Mouse (Mus musculus) kidney, embryonic 16.5 days (tissue): ENCODE data around the gene 1700029P11Rik. TPM values are rescaled to one million over a fixed set of nuclear protein-coding genes. Genes with fewer than 3 reads are reported as not detected.

ENCODE experiments used
- ATAC-seq: fragments of 200-750 bp; cut with Nextera tagmentation; 2 replicates; pipeline ENCODE4 v1.8.0; 2017; ENCODE audit warnings: moderate TSS enrichment; ENCODE audit not compliant: low FRiP score, low TSS enrichment
- H3K27ac ChIP-seq: fragments of 300-500 bp; sonication (generic); 2 replicates; pipeline ENCODE4 v1.5.1; 2014; ENCODE audit warnings: low read length
- H3K27me3 ChIP-seq: fragments of 300-500 bp; sonication (generic); 2 replicates; pipeline ENCODE4 v1.6.1; 2014; ENCODE audit warnings: low read length, control low read depth, mixed read lengths; ENCODE audit not compliant: insufficient read depth
- H3K36me3 ChIP-seq: fragments of 300-500 bp; sonication (generic); 2 replicates; pipeline ENCODE4 v1.6.1; 2014; ENCODE audit warnings: low read length, control low read depth, mixed read lengths; ENCODE audit not compliant: insufficient read depth
- H3K4me1 ChIP-seq: fragments of 300-500 bp; sonication (generic); 2 replicates; pipeline ENCODE4 v1.6.1; 2014; ENCODE audit warnings: low read length, control low read depth, mixed read lengths; ENCODE audit not compliant: insufficient read depth
- H3K4me2 ChIP-seq: fragments of 300-500 bp; sonication (generic); replicated peaks from 2 replicates; pipeline ENCODE4 v1.6.1; 2014; ENCODE audit warnings: low read depth, low read length
- H3K4me3 ChIP-seq: fragments of 300-500 bp; sonication (generic); 2 replicates; pipeline ENCODE4 v1.5.1; 2014; ENCODE audit warnings: mild to moderate bottlenecking, low read length
- H3K9ac ChIP-seq: fragments of 300-500 bp; sonication (generic); replicated peaks from 2 replicates; pipeline ENCODE4 v1.6.1; 2014; ENCODE audit warnings: low read length
- H3K9me3 ChIP-seq: fragments of 300-500 bp; sonication (generic); 2 replicates; pipeline ENCODE4 v1.6.1; 2016; ENCODE audit warnings: low read length, control low read depth
- WGBS: fragments of 180-500 bp; shearing (Covaris S2); extraction: QIAGEN DNeasy Blood & Tissue Kit; methylation state at CpG from one replicate; pipeline ENCODE4 v1.1.7; 2014; 5-methylcytosine and 5-hydroxymethylcytosine counted together
- polyA plus RNA-seq: library from polyadenylated mRNA; unstranded; fragments of >200 nt; fragmentation: Nextera tagmentation; extraction: Ambion mirVana; gene quantifications from 2 replicates; pipeline ENCODE4 v1.2.1, GENCODE M21; 2015

The 1700029P11Rik gene
- polyA plus RNA-seq: not detected in 2 replicates

DNA sequence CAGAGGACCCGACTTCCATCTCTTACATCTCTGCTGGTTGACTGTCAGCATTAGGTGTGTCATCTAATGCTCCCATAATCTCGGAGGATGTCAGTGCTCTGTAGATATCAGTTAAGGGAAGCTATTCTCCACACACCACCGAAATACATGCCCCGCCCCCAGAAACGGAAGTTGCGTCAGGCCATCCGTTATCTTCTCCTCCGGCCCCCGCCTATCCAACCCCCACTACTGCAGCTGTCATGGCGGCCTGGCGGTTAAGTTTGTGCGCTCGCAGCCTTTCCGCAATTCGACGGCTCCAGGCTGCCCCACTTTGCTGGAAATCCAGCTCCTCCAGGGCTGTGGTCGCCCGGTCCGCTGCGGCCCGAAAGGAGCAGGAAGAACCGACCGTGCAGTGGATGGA is at the start of gene 1700029P11Rik:
TSS of gene 1700029P11Rik (plus strand) at position 220 of the 400 bp plus-strand sequence.
- H3K4me3 ChIP-seq: no peak within 1 kb of the TSS
- no peaks in the 10 kb centered on the region for H3K9me3 ChIP-seq
- no peak for ATAC-seq
- H3K4me2 ChIP-seq: no peak within 1 kb of the TSS
- no peaks in the 10 kb centered on the region for H3K36me3 ChIP-seq
- H3K27ac ChIP-seq: no peak within 1 kb of the TSS
- H3K27me3 ChIP-seq: no peaks in the 10 kb centered on the region
- H3K4me1 ChIP-seq: no peaks in the 10 kb centered on the region
- no peak within 1 kb of the TSS for H3K9ac ChIP-seq
- WGBS: 96% methylated on average over 21 of the region's 23 CpGs

DNA sequence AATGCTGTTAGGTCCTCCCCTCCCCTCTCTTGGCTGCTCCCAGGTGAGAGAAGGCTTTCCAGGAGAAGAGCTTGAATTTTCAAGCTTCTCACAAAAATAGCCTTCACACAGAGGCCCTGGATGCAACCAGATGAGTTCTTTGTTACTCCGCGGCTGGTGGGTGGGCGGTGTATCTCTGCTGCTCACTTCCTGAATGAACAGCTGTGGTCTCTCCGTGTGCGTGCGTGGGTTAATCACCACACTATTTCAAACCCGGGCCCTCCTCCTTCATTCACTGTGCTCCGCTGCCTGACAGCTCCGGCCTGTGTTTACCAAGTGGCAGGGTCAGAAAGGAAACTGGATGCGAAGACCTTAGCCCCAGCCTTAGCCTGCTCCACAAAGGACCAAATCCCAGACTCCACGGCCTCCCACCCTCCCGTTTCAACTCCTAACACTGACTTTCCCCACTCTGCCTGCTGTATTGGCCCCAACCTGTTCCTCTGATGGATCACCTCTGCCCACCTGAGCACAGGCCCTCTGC is 47.3 kb upstream of the 1700029P11Rik start:
- Histone ChIP-seq H3K4me1 (peaks cover 47% of the 10 kb centered on the region), H3K27me3 (0 out of 2 replicates have a peak, but pooled peaks cover 2% of the 10 kb centered on the region), H3K36me3 (no peaks in the 10 kb centered on the region), H3K9ac (peak overlapping the region; percentile 50; the same call in 1 of the 2 replicates), H3K4me2 (peak overlapping the region; percentile 29), H3K4me3 (no peak overlapping the region), H3K9me3 (no peaks in the 10 kb centered on the region), H3K27ac (peak overlapping the region; percentile 79)
- peak; percentile 41 for ATAC-seq
- WGBS: 13% methylated on average over 12 of the region's 12 CpGs

DNA sequence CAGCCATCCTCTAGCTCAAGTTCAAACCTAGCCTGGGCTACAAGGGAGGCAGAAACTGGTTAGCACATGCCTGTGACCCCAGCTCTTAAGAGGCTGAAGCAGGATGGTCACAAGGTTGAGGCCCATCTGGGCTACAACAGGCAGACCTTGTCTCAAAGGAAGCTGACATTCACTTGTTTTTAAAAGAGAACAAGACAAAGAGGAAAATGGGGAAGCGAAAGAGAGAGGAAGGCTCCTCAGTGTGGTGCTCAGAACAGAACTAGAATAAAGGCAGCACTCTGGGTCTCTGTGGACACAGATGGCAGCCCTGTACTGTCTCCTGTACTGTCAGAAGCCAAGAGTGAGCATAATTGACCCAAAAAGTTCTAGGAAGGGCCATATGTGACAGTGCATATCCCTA is 46.4 kb upstream of the 1700029P11Rik start:
- Histone ChIP-seq H3K4me2 (no peak overlapping the region), H3K36me3 (no peaks in the 10 kb centered on the region), H3K4me3 (no peak overlapping the region), H3K9me3 (no peaks in the 10 kb centered on the region), H3K27me3 (0 out of 2 replicates have a peak, but pooled peaks cover 2% of the 10 kb centered on the region), H3K4me1 (peaks cover 45% of the 10 kb centered on the region), H3K9ac (no peak overlapping the region), H3K27ac (no peak overlapping the region)
- 95% methylated on average over 1 of the region's 1 CpGs for whole genome bisulfite sequencing
- ATAC-seq: no peak

- peak overlapping the region; percentile 69 for H3K9ac ChIP-seq
- 46% methylated on average over 7 of the region's 7 CpGs for WGBS
- H3K4me1 ChIP-seq: peaks cover 42% of the 10 kb centered on the region
- peak overlapping the region; percentile 58 for H3K4me3 ChIP-seq
- peak overlapping the region; percentile 81 for H3K4me2 ChIP-seq
- ATAC-seq: peak; percentile 50
- no peaks in the 10 kb centered on the region for H3K9me3 ChIP-seq
- H3K27ac ChIP-seq: peak overlapping the region; percentile 90
- no peaks in the 10 kb centered on the region for H3K36me3 ChIP-seq
- 0 out of 2 replicates have a peak, but pooled peaks cover 2% of the 10 kb centered on the region for H3K27me3 ChIP-seq
These were observed 44.3 kb upstream of the 1700029P11Rik start for GRCm38 (mm10) chr15:81935869-81936637.

- peak; percentile 69 for ATAC-seq
- Histone ChIP-seq H3K36me3 (no peaks in the 10 kb centered on the region), H3K9me3 (no peaks in the 10 kb centered on the region), H3K4me3 (peak within 1 kb of the TSS; percentile 58), H3K27ac (peak within 1 kb of the TSS; percentile 90), H3K4me2 (peak within 1 kb of the TSS; percentile 81), H3K4me1 (peaks cover 42% of the 10 kb centered on the region), H3K9ac (peak within 1 kb of the TSS; percentile 69), H3K27me3 (0 out of 2 replicates have a peak, but pooled peaks cover 2% of the 10 kb centered on the region)
- WGBS: 2% methylated on average over 10 of the region's 12 CpGs
These were observed 43.7 kb upstream of the 1700029P11Rik start, which contains the start of gene Csdc2 for GRCm38 (mm10) chr15:81936679-81937078. Csdc2 (plus strand) TSS chr15:81936759.

DNA sequence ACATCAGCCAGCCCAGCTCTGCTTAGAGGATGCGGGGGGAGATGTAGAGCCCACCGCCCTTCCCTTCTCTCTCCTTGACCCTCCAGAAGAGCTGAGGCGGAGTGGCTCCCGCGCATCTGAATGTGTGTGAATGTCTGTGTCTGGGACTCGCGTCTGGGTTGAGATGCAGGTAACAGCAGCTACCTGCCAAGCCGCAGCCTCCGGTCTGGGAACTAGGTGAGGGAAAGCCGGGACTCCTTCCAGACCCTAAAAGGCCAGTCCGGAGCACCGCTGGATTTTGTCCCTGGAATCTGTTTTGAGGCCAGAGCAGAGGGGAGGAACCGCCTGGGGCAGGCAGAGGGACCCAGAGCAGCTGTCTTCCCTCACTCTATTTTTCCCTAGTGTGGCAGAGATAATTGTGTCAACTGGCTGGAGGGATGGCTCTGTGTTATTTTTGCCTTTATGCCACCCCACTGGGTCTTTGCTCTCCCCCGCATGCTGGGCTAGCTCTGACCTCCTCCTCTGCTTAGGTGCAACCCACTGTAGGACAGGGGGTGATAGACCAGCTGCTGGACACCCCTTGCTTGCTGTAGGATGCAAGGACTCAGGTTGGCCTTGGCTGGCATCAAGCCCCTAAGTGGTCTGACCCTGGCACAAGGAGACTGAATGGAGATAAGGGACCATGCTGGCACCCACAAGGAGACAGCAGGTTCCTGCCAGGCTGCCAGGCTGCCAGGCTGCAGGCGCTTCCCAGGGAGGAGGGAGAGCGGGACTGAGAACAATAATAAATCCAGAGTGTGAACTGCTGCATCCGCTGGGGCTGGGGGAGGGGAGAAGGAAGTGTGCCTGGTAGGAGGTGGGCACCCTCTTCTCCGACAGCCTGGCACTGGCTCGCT is 43.0 kb upstream of the 1700029P11Rik start:
- Histone ChIP-seq H3K4me2 (peak overlapping the region; percentile 81), H3K9me3 (no peaks in the 10 kb centered on the region), H3K27me3 (0 out of 2 replicates have a peak, but pooled peaks cover 2% of the 10 kb centered on the region), H3K4me1 (peaks cover 42% of the 10 kb centered on the region), H3K4me3 (peak overlapping the region; percentile 58), H3K27ac (peak overlapping the region; percentile 90), H3K9ac (peak overlapping the region; percentile 69), H3K36me3 (no peaks in the 10 kb centered on the region)
- WGBS: 5% methylated on average over 18 of the region's 19 CpGs
- no peak for ATAC-seq

DNA sequence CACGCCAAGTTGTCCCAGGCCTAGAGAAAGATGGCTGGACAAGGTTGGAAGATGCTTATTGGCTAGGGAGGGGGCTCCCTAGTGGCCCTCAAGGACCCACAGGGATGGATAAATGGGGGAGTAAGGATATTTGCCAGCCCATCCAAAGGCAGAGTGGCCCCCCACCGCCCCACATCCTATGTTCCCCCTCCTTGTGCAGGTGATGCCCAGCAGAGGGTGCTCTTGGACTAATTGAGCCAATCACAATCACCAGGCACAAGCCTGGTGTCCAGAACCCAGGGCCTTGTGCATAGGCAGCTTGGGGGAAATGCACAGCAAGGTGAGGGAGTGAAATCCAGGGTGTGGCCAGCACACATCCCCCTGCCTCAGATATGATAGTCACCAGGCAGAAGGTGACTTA is 42.1 kb upstream of the 1700029P11Rik start:
- peak overlapping the region; percentile 81 for H3K4me2 ChIP-seq
- WGBS: 41% methylated on average over 2 of the region's 2 CpGs
- H3K4me3 ChIP-seq: peak overlapping the region; percentile 58
- H3K27ac ChIP-seq: no peak overlapping the region
- ATAC-seq: 0 out of 2 replicates have a peak, but pooled peaks have one; percentile 12
- no peaks in the 10 kb centered on the region for H3K9me3 ChIP-seq
- 0 out of 2 replicates have a peak, but pooled peaks cover 2% of the 10 kb centered on the region for H3K27me3 ChIP-seq
- H3K9ac ChIP-seq: peak overlapping the region; percentile 20; the same call in 1 of the 2 replicates
- peaks cover 37% of the 10 kb centered on the region for H3K4me1 ChIP-seq
- no peaks in the 10 kb centered on the region for H3K36me3 ChIP-seq

DNA sequence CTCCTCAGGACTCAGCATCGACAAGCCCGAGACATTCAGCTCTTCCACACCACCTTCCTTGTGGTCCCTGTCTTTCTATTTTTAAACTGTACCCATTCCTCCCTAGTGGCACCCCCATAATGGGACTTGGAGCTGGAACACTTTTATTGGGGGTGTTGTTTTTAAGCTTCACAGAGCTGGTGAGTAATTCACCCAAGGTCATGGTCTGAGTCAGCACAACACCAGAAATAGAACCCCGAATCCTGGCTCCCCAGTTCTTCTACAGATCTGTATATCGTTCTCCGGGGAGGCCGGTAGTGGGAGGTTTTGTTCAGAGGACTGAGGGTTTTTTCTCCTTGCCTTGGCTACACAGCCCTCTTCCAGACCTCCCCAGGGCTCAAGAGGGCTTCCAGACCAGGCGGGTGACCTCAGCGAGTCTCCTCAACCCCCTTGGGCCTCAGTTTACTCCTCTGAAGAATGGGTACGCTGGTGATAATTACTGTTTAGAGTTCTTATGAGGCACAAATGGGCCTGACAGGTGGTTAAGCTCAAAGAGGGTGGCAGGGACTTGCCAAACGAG is 41.1 kb upstream of the 1700029P11Rik start:
- WGBS: 86% methylated on average over 10 of the region's 10 CpGs
- ATAC-seq: no peak
- H3K4me1 ChIP-seq: peaks cover 38% of the 10 kb centered on the region

GRCm38 (mm10) chr15:81939774-81940173 is 40.6 kb upstream of the 1700029P11Rik start:
- no peak for ATAC-seq
- Histone ChIP-seq H3K9me3 (no peaks in the 10 kb centered on the region), H3K9ac (no peak overlapping the region), H3K4me3 (no peak overlapping the region), H3K4me1 (peaks cover 38% of the 10 kb centered on the region), H3K36me3 (no peaks in the 10 kb centered on the region), H3K27me3 (0 out of 2 replicates have a peak, but pooled peaks cover 2% of the 10 kb centered on the region), H3K27ac (no peak overlapping the region), H3K4me2 (no peak overlapping the region)
- WGBS: 79% methylated on average over 4 of the region's 4 CpGs

More for the DNA sequence above, 41.1 kb upstream of the 1700029P11Rik start:
- Histone ChIP-seq H3K9ac (no peak overlapping the region), H3K27ac (no peak overlapping the region), H3K4me3 (no peak overlapping the region), H3K4me2 (no peak overlapping the region), H3K27me3 (0 out of 2 replicates have a peak, but pooled peaks cover 2% of the 10 kb centered on the region), H3K9me3 (no peaks in the 10 kb centered on the region), H3K36me3 (no peaks in the 10 kb centered on the region)
